Mouse (Mus musculus) testis, postnatal 14 days (tissue): Measurements from ENCODE around the gene Palld.
A peak's percentile ranks its signal among the peaks of the same experiment; 100 is the strongest.

Experiments used
- DNase-seq: peaks from one replicate; pipeline ENCODE4 v3.0.0; 2021; ENCODE audit warnings: low spot score

The Palld gene

DNA sequence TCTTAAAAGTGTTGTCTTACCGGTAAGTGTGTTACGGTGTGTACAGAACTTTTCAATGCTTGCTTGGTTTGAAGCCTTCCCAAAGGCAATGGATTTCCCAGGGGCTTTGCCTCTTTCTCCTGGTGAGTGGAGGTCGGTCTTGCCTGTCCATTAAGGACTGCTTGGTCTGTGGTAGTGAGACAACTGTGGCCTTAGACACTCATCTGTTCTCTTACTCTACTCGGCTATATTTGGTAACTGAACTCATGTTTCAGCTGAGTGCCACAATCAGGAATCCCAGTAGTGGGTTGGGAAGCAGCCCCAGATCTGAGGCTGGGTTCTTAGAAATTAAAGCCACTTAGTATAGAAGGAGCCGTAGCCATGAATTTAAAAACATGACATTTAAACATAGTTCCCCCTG is at the start of gene Palld:
TSS of gene Palld (minus strand) at position 170 of the 400 bp plus-strand sequence.
- no peak for DNase-seq

- no peak for DNase-seq
These were observed 35.1 kb upstream of the Palld start for GRCm38 (mm10) chr8:61937576-61937975.

DNA sequence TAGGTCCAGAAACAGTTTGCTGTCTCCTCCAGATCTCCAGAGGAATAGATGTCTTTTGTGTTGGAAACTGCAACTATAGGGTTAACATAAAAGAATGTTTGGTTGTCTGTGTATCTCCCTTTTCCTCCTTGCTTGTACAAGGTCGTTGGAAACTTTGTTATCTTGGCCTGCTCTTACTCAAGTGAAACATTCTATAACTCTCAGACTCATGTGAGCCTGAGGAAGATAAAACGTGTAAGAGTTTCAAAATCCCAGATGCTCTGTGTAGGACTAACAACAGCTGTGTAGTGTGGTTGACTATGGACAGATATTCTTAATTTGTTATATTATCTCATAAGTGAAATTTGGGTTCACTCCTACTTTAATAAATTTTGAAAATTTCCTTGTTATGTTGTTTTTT is 30.8 kb upstream of the Palld start:
- DNase-seq: peak; percentile 16

- DNase-seq: peak; percentile 49
These were observed 25.4 kb upstream of the Palld start, which contains the start of gene Ddx60 for GRCm38 (mm10) chr8:61927777-61928494. Gene Ddx60, plus strand, starts transcription at chr8:61928087.

DNA sequence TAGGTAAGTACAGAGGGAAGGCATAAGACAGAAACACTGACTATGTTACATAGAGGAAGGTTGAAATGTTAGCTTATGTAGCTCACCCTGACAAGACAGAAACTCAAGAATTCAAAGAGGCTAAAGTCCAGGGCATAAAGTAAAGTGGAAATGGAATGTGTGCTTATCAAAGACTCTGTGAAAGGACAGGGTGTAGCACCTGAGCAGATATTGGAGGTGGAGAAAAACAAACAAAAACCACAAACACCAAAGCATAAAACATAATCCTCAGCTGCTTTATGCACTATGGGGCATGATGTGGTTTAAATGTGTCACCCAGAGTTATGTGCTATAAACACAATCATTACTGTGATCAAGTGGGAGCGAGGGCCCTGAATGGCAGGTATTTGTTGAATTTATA is 22.0 kb upstream of the Palld start:
- no peak for DNase-seq

- DNase-seq: no peak
These were observed 19.1 kb upstream of the Palld start for GRCm38 (mm10) chr8:61921454-61922054.

- DNase-seq: no peak
These were observed 17.9 kb upstream of the Palld start for GRCm38 (mm10) chr8:61920389-61920788.

DNA sequence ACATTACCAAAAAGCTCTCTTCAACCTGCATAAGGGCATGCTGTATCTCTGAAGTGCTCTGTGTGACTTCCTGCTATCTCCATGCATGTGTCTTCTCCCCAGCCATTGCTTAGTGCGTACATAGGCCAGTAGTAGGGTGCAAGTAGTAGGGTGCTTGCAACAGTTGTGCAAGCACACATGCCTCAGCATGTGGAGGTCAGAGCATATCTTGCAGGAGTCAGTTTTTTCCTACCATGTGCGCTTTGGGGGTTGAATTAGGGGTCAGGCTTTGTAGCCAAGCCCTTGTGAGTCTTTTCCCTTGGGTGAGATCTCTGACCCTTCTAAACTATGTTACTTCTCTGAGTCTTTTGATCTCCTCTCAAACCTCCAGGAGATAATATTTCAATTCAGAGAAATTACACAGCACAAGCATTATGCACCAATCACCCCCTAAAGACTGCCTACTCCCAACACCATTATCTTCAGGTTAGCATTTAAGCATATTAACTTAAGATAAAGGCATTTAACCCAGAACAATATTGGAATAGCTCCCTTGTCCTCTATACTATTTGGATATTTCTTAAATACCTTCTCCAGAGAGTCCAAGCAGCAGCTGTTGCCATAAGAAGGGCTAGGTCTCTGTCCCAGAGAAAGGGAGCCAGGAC is 16.8 kb upstream of the Palld start:
- no peak for DNase-seq

DNA sequence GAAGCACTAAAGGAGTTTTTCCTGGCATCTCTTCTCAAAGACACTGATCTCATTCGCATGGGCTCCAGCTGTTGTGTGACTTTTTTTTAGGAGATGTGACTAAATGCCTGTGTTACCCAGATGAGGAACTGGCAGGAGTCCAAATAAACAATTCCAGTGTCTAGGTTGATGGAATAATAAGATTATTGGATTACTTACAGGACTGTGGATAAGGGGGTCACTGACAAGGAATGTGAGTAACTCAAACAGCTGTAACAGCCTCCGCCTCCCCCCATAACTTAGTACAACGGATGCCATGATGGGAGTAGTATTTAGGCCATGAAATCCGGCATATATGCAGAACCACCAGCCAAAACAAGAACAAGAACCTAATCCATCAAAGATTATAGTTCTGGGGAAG is 14.8 kb upstream of the Palld start:
- no peak for DNase-seq

DNA sequence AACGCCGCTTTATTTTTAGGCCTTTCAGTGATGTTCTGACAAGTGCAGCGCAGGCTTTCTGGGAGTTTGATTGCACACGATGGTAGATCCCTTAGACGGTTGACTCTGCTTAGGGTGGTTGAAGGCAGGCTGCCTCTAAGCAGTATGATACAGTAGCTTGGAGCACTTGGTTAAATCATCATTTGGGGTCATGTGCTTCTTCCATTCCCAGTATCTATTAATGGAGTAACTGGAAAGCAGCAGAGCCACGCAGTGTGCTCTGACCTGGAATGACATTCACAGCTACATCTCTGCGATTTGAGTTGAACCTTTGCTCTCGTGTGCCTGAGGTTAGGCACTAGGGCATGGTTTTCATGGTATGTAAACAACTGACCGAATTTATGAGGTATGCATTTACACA is 11.5 kb upstream of the Palld start:
- DNase-seq: no peak

- DNase-seq: no peak
These were observed 10.3 kb upstream of the Palld start for GRCm38 (mm10) chr8:61912817-61913216.

DNA sequence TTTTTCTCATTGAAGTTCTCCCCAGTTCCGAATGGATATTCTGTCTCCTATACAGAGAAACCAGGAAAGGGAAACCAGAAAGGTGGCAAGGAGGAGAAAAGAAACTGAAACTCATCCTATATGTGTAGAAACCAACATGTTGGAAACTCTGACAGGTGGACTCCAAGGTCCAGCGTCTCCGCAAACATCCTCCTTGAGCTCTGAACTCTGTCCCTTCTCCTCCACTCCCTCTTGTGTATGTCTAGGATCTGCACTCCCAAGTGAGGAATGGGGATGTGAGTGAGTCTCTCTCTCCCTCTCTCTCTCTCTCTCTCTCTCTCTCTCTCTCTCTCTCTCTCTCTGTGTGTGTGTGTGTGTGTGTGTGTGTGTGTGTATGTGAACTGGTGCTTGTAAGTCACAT is 6.8 kb upstream of the Palld start:
- no peak for DNase-seq

- DNase-seq: no peak
These were observed 6.1 kb upstream of the Palld start for GRCm38 (mm10) chr8:61908303-61909215.

DNA sequence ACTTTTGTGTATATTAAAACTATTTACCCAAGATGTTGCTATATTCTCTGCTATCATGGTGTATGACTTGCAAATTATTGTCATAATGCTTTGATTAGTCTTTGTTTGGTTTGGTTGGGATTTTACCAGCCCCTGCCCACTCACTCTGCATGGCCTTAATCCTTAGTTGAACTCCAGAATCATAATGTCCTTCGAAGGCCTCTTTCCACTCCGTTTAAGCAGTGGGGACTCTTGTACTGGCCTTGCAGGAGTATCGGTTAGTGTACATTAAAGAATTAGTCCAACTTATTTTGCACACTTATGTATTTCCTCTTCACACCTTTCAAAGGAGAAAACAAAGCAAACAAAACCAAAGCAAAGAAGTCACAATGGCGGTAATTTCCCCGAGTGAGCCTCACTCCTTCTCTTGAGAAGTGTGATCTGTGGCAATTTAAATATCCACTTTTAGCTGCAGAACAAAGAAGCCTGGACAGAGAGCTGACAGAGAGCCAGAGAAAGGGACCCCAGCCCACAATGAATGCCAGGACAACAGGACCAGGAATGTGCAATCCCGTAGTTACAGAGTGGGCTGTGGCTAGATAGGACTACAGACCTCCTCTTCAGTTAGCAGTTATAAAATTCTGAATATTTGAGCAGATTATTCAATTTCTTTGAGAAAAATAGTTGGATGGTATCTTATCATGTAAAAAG is 1.3 kb downstream of the Palld start:
- DNase-seq: no peak

DNA sequence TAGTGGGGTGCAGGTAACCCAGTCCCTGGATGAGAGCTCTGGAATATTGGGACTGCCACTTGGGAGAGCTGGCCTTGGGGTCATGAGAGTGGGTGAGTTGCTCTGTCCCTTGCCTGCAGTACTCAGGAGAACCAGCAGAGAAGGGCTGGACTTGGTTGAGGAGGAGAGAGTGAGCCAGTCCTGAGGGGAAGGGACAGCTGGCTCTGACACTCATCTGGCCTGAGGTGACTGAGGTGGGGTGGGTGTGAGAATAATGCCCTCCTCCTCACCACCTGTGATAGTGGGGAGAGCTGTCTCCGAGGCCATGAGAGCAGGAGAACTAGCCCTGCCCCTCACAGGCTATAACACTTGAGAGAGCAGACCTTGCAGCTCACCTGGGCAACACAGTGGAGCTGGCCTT is 5.1 kb downstream of the Palld start:
- no peak for DNase-seq

DNA sequence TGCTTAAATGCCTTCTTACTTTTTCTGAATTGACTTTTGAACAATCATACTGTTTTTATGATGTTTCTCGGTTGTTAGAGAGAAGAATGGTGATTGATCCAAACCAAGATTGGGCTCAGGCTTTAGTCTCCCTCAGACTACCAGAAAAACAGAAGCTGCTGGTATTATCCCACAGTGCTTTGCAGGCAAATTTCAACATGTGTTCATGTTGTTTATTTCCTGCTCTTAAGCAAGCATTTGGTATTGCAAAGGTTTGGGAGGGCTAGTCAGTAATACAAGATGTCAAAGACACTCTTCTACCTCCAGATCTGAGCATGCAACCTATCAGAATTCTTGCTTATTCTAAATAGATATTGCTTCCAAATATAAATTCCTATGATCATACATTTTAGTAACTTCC is 5.7 kb downstream of the Palld start:
- no peak for DNase-seq

- DNase-seq: peak; percentile 30
These were observed 8.4 kb downstream of the Palld start for GRCm38 (mm10) chr8:61894062-61894461.

DNA sequence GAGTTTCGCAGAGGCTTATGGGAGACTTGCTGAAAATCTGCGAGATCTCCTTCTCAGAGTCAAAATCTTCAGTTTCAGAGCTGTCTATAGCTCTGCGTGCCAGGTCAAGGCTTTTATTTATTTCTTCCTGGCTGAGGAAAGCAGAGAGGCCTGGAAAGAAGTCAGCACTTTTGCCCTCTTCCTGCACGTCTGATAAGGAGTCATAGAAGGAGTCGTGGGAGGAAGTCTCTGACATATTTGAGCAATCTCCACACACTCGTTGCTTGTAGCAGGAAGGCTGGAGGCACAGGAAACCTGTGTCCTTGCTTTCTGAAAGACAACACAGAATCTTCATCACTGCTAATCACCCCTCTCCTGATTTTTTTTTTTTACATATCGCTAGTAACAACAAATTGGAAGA is 24.9 kb downstream of the Palld start:
- peak; percentile 20 for DNase-seq

GRCm38 (mm10) chr8:61875290-61875689 is 27.2 kb downstream of the Palld start:
- DNase-seq: peak; percentile 16

DNA sequence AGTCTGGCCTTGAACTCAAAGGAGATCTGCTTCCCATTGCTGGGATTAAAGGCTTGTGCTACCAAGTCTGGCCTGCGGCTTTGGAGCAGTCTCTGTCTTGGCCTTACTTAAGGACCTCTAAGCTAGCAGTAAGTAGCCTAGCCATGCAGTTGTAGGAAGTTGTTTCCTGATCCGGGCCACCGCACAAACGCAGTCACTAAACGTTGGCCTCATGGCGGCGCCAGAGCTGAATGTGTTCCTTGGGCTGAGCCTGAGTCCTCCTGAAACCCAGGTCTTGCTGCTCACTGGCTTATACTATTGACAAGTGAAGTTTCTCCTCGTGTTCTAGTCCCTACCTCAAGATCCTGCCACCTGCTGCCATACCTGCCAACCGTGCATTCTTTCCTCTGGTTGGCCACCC is 28.5 kb downstream of the Palld start:
- no peak for DNase-seq

DNA sequence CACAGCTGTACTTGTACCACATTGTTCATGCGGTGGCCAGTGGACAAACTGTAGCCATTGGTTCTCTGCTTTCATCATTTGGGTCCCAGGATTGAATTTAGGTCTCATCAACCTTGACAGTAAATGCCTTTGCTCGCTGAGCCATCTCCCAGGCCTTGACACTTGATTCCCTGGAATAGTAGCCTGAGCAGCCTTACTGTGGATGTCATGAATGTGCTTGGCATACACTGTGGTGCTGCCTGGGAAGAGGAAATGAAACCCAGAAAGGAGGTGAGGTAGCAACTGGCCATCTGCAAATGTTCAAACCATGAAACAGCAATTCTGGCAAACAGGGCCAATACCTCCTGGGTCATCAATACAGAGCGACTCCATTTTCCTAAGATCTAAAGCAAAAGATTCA is 34.0 kb downstream of the Palld start:
- DNase-seq: no peak

- DNase-seq: no peak
These were observed 35.6 kb downstream of the Palld start for GRCm38 (mm10) chr8:61866920-61867319.
